1 mouse cellular context compared by ENCODE assay signal in the genomic region with DNA sequence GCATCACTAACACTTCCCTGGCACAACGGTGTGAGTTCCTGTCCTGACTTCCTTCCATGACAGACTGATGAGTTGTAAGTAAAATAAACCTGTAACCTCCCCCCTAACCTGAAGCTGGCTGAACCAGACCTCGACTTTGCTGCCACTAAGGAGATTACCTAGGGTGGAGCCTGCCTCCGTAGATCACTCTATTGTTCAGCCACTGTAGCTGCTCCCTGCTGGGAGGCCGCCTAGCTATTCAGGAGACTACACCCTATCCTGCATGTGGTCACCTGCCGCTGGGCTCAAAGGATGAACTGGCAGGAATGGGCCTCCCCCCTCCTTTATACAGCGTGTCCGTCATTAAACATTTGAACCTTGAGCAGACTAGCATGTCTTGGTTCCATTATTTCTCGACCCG.
TF ChIP-seq lines count a peak whose summit lies in the region.

No protein-coding gene starts in this region.

TF ChIP-seq in ES-E14, 5 proteins besides CTCF, POLR2A, EP300 and RAD21:
- TF ChIP-seq ZNF384 (IDR thresholded peaks at IDR 0.05; ENCODE audit: low read depth, low read length): no peak
- no peak for TF ChIP-seq HCFC1 (IDR thresholded peaks at IDR 0.05; ENCODE audit: borderline replicate concordance, insufficient read depth, low read length)
- TF ChIP-seq CHD2 (IDR thresholded peaks at IDR 0.05; ENCODE audit: low read depth, low read length): no peak
- no peak for TF ChIP-seq ZC3H11A (IDR thresholded peaks at IDR 0.05; ENCODE audit: borderline replicate concordance, low read depth, low read length)
- TF ChIP-seq MAFK (IDR thresholded peaks at IDR 0.05; ENCODE audit: insufficient read depth, low read depth, low read length): no peak
